Mouse (Mus musculus) heart, embryonic 16.5 days (tissue): ENCODE results near the gene Lax1. TPM values are rescaled to one million over a fixed set of nuclear protein-coding genes. Genes with fewer than 3 reads are reported as not detected.

Experiments
- ATAC-seq: fragments of 200-750 bp; cut with Nextera tagmentation; replicated peaks from 2 replicates; pipeline ENCODE4 v1.8.0; 2017; ENCODE audit warnings: moderate number of reproducible peaks; ENCODE audit not compliant: insufficient read depth, low FRiP score; ENCODE audit errors: extremely low read depth
- H3K27ac ChIP-seq: fragments of 300-500 bp; sonication (generic); 2 replicates; pipeline ENCODE4 v1.5.1; 2014; ENCODE audit warnings: mild to moderate bottlenecking, low read length, control low read depth, moderate library complexity
- H3K27me3 ChIP-seq: fragments of 300-500 bp; sonication (generic); 2 replicates; pipeline ENCODE4 v1.6.1; 2014; ENCODE audit warnings: low read length, mixed read lengths; ENCODE audit not compliant: control insufficient read depth, insufficient read depth
- H3K36me3 ChIP-seq: fragments of 300-500 bp; sonication (generic); 2 replicates; pipeline ENCODE4 v1.6.1; 2014; ENCODE audit not compliant: control insufficient read depth, insufficient read depth
- H3K4me1 ChIP-seq: fragments of 300-500 bp; sonication (generic); 2 replicates; pipeline ENCODE4 v1.6.1; 2014; ENCODE audit warnings: low read length, mixed read lengths; ENCODE audit not compliant: control insufficient read depth, insufficient read depth
- H3K4me2 ChIP-seq: fragments of 300-500 bp; sonication (generic); 2 replicates; pipeline ENCODE4 v1.6.1; 2014; ENCODE audit warnings: low read depth, mild to moderate bottlenecking, control low read depth, low read length
- H3K4me3 ChIP-seq: fragments of 300-500 bp; sonication (generic); 2 replicates; pipeline ENCODE4 v1.5.1; 2014; ENCODE audit warnings: mild to moderate bottlenecking, control low read depth, low read length
- H3K9ac ChIP-seq: fragments of 300-500 bp; sonication (generic); 2 replicates; pipeline ENCODE4 v1.6.1; 2014; ENCODE audit warnings: low read length, control low read depth
- H3K9me3 ChIP-seq: fragments of 300-500 bp; sonication (generic); replicated peaks from 2 replicates; pipeline ENCODE4 v1.6.1; 2016; ENCODE audit warnings: low read length; ENCODE audit not compliant: control insufficient read depth
- WGBS: fragments of 180-500 bp; shearing (Covaris S2); extraction: QIAGEN DNeasy Blood & Tissue Kit; methylation state at CpG from one replicate; pipeline ENCODE4 v1.1.7; 2014; 5-methylcytosine and 5-hydroxymethylcytosine counted together
- polyA plus RNA-seq: library from polyadenylated mRNA; unstranded; fragments of >200 nt; fragmentation: Nextera tagmentation; extraction: Ambion mirVana; gene quantifications from 2 replicates; pipeline ENCODE4 v1.2.1, GENCODE M21; 2015

The Lax1 gene
- polyA plus RNA-seq, 1 experiment from 2014 or later = 3.2 TPM

DNA sequence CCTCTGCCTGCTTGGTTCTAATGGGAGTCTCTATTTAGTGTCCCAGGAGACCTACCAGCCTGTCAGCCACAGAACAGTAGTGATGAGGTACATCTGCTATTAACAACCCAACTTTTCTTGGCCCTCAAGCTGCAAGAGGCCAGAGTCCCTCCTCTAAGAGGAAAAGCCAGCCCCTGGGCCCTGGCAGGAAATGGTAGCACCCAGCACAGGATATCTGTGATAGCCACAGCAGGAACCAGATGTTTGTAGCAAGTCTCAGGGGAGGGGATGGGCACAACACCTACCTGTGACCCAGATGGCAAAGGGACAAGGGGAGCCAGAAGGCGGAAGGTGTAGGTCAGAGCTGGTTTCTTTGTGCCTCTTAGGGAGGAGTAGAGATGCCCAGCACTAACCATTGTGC lies 5.0 kb upstream of the Lax1 start:
- WGBS = 95% methylated on average over 1 of the region's 1 CpGs
- H3K4me3 ChIP-seq = no peak overlapping the region
- no peak; the same call in 1 of the 2 replicates for ATAC-seq

DNA sequence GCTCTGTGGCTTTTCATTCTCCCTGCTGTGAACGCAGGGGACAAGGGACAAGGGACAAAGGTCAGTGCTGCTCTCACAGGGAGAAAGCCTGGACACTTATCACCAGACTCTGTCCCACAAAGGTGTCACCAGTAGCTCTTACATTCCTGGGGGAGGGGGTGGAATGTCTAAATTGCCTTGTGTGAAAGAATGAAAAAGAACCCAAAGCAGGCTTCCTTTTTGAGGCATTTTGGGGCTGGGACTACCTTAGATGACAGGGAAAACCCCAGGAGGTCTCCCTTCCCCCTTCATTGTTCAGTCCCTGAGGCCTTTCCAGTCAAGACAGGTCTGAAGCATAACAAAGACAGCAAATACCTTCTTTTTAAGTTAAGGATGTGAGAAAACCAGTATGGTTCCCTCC lies 4.4 kb upstream of the Lax1 start:
- Histone ChIP-seq H3K27me3 (no peaks in the 10 kb centered on the region), H3K9me3 (no peaks in the 10 kb centered on the region), H3K4me1 (peaks cover 29% of the 10 kb centered on the region), H3K9ac (no peak overlapping the region), H3K27ac (peak overlapping the region; percentile 91), H3K4me3 (no peak overlapping the region), H3K36me3 (no peaks in the 10 kb centered on the region), H3K4me2 (no peak overlapping the region)
- WGBS = 9% methylated on average over 1 of the region's 1 CpGs
- no peak for ATAC-seq

More for the DNA sequence above, 5.0 kb upstream of the Lax1 start:
- no peaks in the 10 kb centered on the region for H3K9me3 ChIP-seq
- no peaks in the 10 kb centered on the region for H3K27me3 ChIP-seq
- no peak overlapping the region for H3K9ac ChIP-seq
- H3K27ac ChIP-seq = peak overlapping the region; percentile 91
- H3K4me2 ChIP-seq = no peak overlapping the region
- H3K36me3 ChIP-seq = no peaks in the 10 kb centered on the region
- peaks cover 29% of the 10 kb centered on the region for H3K4me1 ChIP-seq

- peak overlapping the region; percentile 91; the same call in 1 of the 2 replicates for H3K27ac ChIP-seq
- no peak overlapping the region for H3K4me3 ChIP-seq
- ATAC-seq = no peak
- H3K4me2 ChIP-seq = no peak overlapping the region
- no peaks in the 10 kb centered on the region for H3K27me3 ChIP-seq
- H3K36me3 ChIP-seq = no peaks in the 10 kb centered on the region
- H3K4me1 ChIP-seq = peaks cover 29% of the 10 kb centered on the region
- H3K9ac ChIP-seq = no peak overlapping the region
- WGBS = 70% methylated on average over 11 of the region's 11 CpGs
- H3K9me3 ChIP-seq = no peaks in the 10 kb centered on the region
Measured at GRCm38 (mm10) chr1:133693536-133694114, 3.7 kb upstream of the Lax1 start.

DNA sequence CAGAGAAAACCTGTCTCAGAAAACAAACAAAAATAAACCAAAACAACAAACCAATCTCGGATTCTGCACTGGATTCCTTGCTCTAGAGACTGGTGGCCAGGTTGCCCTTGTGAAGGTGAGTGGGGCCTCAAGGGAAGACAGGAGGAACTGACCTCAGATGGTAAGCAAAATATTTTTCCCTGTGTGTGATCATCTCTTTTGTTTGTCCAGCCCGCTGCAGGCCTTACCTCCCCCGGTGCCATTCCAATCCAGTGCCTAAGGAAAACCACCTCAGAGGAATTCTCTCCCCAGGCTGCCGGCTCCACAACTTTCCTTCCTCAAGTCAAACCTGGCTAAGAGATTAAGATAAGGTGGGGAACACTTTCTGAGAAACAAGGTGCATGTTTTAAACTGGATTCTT lies 2.3 kb upstream of the Lax1 start:
- Histone ChIP-seq H3K9me3 (no peaks in the 10 kb centered on the region), H3K4me3 (no peak overlapping the region), H3K4me2 (no peak overlapping the region), H3K36me3 (no peaks in the 10 kb centered on the region), H3K27ac (no peak overlapping the region), H3K4me1 (peaks cover 29% of the 10 kb centered on the region), H3K27me3 (no peaks in the 10 kb centered on the region), H3K9ac (no peak overlapping the region)
- ATAC-seq = no peak
- WGBS = 36% methylated on average over 4 of the region's 4 CpGs

DNA sequence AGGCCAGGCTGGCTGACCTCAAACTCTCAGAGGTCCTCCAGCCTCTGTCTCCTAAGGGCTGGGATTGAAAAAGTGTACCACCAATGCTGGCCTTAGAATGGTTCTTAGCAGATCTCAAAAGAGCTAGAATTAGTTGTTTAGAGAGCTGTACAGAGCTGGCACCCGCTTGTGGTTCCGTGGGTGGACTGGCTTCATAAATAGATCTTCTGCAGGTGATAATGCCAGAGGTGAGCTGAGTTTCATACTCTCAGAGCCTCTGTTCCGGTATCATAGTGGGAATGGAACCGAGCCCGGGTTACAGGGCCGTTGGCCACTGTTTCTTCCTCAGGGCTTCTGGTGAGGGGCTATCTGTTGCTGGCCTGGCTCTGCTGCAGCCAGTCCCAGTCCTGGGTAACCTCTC lies 1.1 kb upstream of the Lax1 start:
- WGBS = 93% methylated on average over 6 of the region's 6 CpGs

DNA sequence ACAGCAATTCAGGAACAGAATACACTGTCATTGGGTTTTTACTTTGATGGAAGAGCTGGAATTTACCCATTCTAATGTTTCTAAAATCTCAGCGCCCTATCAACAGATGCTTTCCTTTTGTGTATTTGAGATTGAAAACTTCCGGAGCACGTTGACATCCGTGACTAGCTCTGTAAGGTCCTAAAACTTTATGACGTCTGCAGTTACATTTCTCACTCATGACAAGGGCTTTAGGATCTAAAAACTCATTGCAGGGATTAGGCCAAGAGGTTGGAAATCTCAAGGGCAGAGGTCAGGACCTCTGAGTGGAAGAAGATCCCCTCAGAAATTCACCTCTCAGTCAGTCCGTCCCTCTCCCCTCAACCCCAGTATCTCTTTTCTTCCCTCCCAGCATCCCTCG lies 1.6 kb downstream of the Lax1 start:
- Histone ChIP-seq H3K27ac (no peak overlapping the region), H3K4me2 (no peak overlapping the region), H3K27me3 (no peaks in the 10 kb centered on the region), H3K9me3 (no peaks in the 10 kb centered on the region), H3K4me1 (no peaks in the 10 kb centered on the region), H3K4me3 (no peak overlapping the region), H3K9ac (no peak overlapping the region), H3K36me3 (no peaks in the 10 kb centered on the region)
- 69% methylated on average over 7 of the region's 7 CpGs for WGBS
- ATAC-seq = no peak

More for the DNA sequence above, 1.1 kb upstream of the Lax1 start:
- no peak for ATAC-seq
- H3K27ac ChIP-seq = no peak overlapping the region
- H3K27me3 ChIP-seq = no peaks in the 10 kb centered on the region
- no peak overlapping the region for H3K4me2 ChIP-seq
- peaks cover 21% of the 10 kb centered on the region for H3K4me1 ChIP-seq
- H3K9ac ChIP-seq = no peak overlapping the region
- no peak overlapping the region for H3K4me3 ChIP-seq
- no peaks in the 10 kb centered on the region for H3K9me3 ChIP-seq
- H3K36me3 ChIP-seq = no peaks in the 10 kb centered on the region

DNA sequence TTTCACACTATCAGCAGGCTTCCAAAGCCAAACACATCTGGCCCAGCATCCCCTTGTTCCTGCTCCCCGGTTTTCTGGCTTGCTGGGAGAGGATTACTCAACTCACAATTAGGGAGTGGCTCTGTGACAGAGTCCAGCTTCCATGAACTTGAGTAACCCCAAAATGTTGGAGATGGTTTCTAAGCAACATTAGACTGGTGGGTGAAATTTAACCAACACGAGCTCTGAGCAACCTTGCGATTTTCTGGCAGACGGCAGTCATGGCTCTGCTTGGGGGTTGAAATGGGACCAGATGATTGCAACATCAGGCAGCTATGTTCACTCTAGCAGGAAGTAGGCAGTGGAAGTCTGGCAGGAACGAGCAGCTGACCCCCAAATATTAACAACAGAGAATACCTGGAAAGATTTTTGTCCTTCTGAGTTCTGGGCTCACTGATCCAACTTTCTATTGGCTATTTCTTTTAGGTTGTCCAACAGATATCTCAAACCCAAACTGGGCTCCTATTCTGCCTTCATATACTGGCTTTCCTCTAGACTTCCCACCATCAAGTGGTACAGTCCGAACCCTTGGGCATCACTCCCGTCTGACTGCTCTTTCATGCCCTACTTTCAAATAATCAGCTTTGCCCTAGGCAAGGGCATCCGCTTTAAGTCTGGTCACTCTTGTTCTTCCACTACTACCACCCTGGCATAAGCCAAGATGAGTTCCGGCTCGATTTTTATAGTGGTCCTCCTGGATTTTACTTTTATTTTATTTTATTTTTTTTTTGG lies 4.0 kb downstream of the Lax1 start:
- 0 out of 2 replicates have a peak, but pooled peaks have one; percentile 18 for ATAC-seq
- H3K27me3 ChIP-seq = no peaks in the 10 kb centered on the region
- WGBS = 67% methylated on average over 10 of the region's 10 CpGs

DNA sequence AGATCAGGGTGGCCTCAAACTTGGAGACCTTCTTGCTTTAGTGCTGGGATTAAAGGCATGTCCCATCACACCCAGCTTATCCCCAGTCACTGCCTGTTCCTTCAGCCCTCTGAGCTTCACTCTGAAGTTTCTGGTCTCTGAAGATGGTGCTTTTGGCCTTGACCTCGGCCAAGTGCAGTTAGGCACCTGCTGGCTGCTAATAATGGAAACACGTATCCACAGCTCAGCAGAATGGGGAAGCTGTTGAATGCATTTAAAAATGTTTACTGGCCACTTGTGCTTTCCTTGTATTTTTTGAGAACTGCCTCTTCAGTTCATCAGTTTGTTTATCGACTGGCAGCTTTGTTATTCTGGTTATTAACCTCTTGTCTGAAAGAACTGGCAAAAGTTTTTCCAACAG lies 18.1 kb downstream of the Lax1 start:
- no peaks in the 10 kb centered on the region for H3K9me3 ChIP-seq
- no peak overlapping the region for H3K9ac ChIP-seq
- H3K27ac ChIP-seq = no peak overlapping the region
- WGBS = 60% methylated on average over 3 of the region's 3 CpGs
- no peaks in the 10 kb centered on the region for H3K36me3 ChIP-seq
- ATAC-seq = no peak
- H3K27me3 ChIP-seq = no peaks in the 10 kb centered on the region
- H3K4me1 ChIP-seq = no peaks in the 10 kb centered on the region
- H3K4me2 ChIP-seq = no peak overlapping the region
- H3K4me3 ChIP-seq = no peak overlapping the region

More for the DNA sequence above, 4.0 kb downstream of the Lax1 start:
- H3K4me3 ChIP-seq = no peak overlapping the region
- H3K4me1 ChIP-seq = no peaks in the 10 kb centered on the region
- H3K4me2 ChIP-seq = no peak overlapping the region
- no peaks in the 10 kb centered on the region for H3K9me3 ChIP-seq
- no peaks in the 10 kb centered on the region for H3K36me3 ChIP-seq
- H3K27ac ChIP-seq = no peak overlapping the region
- no peak overlapping the region for H3K9ac ChIP-seq

DNA sequence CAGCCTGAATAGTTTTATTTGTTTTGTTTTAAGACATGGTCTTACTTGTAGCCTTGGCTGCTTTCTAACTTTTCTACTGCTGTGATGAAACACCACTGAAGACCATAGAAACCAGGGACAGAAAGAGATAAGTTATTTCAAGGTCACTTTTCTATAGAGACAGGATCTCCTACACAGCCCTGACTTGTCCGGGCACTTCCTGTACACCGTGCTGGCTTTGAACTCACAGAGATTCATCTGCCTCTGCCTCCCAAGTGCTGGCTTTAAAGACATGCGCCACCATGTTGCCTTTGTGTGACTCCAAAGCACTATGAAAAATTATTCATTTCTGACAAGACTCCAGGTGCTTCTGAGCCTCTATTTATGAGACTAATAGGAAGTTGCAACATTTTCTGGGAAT lies 18.6 kb downstream of the Lax1 start:
- 71% methylated on average over 3 of the region's 3 CpGs for WGBS

More for the DNA sequence above, 18.6 kb downstream of the Lax1 start:
- Histone ChIP-seq H3K27me3 (no peaks in the 10 kb centered on the region), H3K9ac (no peak overlapping the region), H3K27ac (no peak overlapping the region), H3K9me3 (no peaks in the 10 kb centered on the region), H3K4me3 (no peak overlapping the region), H3K4me1 (no peaks in the 10 kb centered on the region), H3K4me2 (no peak overlapping the region), H3K36me3 (no peaks in the 10 kb centered on the region)
- ATAC-seq = no peak
